Comparison of ENCODE assay signal across 8 mouse cellular contexts in the genomic region with DNA sequence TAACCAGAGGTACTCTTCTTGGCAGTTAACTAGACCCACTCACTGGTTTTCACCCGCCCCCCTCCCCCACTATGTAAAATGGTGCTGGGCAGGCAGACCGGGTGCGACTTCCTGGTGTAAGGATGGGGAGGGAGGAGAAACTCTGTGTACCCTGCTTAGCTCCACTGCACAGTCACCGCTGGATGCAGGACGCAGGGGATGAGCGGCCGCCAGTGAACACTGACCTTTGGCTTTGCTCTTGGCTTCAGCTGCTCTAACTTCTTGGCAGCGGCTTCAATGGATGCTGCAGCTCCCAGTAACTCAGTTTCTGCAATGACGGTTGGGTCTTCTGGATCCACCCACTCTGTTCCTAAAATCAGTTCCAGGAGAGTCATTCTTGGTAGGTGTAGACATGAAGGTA.
DNase-seq lines count a peak whose midpoint lies in the region; ATAC-seq and TF ChIP-seq lines count a peak whose summit lies in the region.

No protein-coding gene starts in this region.

- WGBS in liver, postnatal 0 days (ENCODE audit: insufficient replicate concordance): 71% methylated on average over 9 of the region's 9 CpGs
- 81% methylated on average over 9 of the region's 9 CpGs for WGBS in liver, embryonic 11.5 days
- 81% methylated on average over 9 of the region's 9 CpGs for WGBS in hindbrain, embryonic 14.5 days

- peaks cover 14% of the 10 kb centered on the region for H3K4me1 ChIP-seq in liver, postnatal 0 days (ENCODE audit: insufficient read depth)
- no peaks in the 10 kb centered on the region for H3K4me1 ChIP-seq in liver, embryonic 11.5 days (replicated peaks; ENCODE audit: control insufficient read depth, insufficient read depth, low read length)
- no peaks in the 10 kb centered on the region for H3K4me1 ChIP-seq in hindbrain, embryonic 14.5 days (replicated peaks; ENCODE audit: control insufficient read depth, insufficient read depth, low read length)

- peak; percentile 58; the same call in 1 of the 2 replicates for ATAC-seq in liver, postnatal 0 days
- ATAC-seq in liver, embryonic 11.5 days (replicated peaks; ENCODE audit: low FRiP score): no peak
- ATAC-seq in hindbrain, embryonic 14.5 days (ENCODE audit: low FRiP score): no peak

- no peaks in the 10 kb centered on the region for H3K27me3 ChIP-seq in liver, postnatal 0 days (ENCODE audit: insufficient read depth, low read length)
- H3K27me3 ChIP-seq in liver, embryonic 11.5 days (replicated peaks; ENCODE audit: control insufficient read depth, insufficient read depth, low read length): no peaks in the 10 kb centered on the region
- no peaks in the 10 kb centered on the region for H3K27me3 ChIP-seq in hindbrain, embryonic 14.5 days (ENCODE audit: control insufficient read depth, insufficient read depth, low read length)

- no peak for TF ChIP-seq EP300 in liver, postnatal 0 days (IDR thresholded peaks at IDR 0.05; ENCODE audit: low read depth)

- no peaks in the 10 kb centered on the region for H3K9me3 ChIP-seq in liver, postnatal 0 days (ENCODE audit: low read length)
- no peaks in the 10 kb centered on the region for H3K9me3 ChIP-seq in liver, embryonic 11.5 days (ENCODE audit: control insufficient read depth, low read length)
- H3K9me3 ChIP-seq in hindbrain, embryonic 14.5 days (ENCODE audit: control insufficient read depth, low read length): no peaks in the 10 kb centered on the region

- peak; percentile 52 for DNase-seq in liver, postnatal 0 days
- no peak for DNase-seq in liver, embryonic 11.5 days (ENCODE audit: low spot score)
- DNase-seq in heart, adult 8-10 months (ENCODE audit: low spot score): peak; percentile 57
- peak; percentile 85 to 87 for DNase-seq in kidney, postnatal 36 days
- peak; percentile 64 for DNase-seq in testis, postnatal 10 days (ENCODE audit: low spot score)
- no peak for DNase-seq in neural tube, embryonic 10.5 days (ENCODE audit: extremely low spot score, low spot score)
- DNase-seq in thymus, postnatal 14 days: no peak
- DNase-seq in hindbrain, embryonic 14.5 days (ENCODE audit: low spot score): no peak

- no peak overlapping the region for H3K9ac ChIP-seq in liver, postnatal 0 days (replicated peaks)
- H3K9ac ChIP-seq in liver, embryonic 11.5 days (ENCODE audit: low read depth, low read length): no peak overlapping the region
- H3K9ac ChIP-seq in hindbrain, embryonic 14.5 days: no peak overlapping the region

- no peaks in the 10 kb centered on the region for H3K36me3 ChIP-seq in liver, postnatal 0 days (replicated peaks; ENCODE audit: insufficient read depth, low read length)
- peaks cover 3% of the 10 kb centered on the region; the same call in 1 of the 2 replicates for H3K36me3 ChIP-seq in liver, embryonic 11.5 days (ENCODE audit: control insufficient read depth, insufficient read depth, low read length)
- H3K36me3 ChIP-seq in hindbrain, embryonic 14.5 days (replicated peaks; ENCODE audit: control insufficient read depth, insufficient read depth): peaks cover 11% of the 10 kb centered on the region

- no peak overlapping the region for H3K27ac ChIP-seq in liver, postnatal 0 days (ENCODE audit: low read depth)
- H3K27ac ChIP-seq in liver, embryonic 11.5 days (ENCODE audit: low read depth, low read length): no peak overlapping the region
- H3K27ac ChIP-seq in hindbrain, embryonic 14.5 days: no peak overlapping the region

- no peak for TF ChIP-seq CTCF in liver, postnatal 0 days (IDR thresholded peaks at IDR 0.05; ENCODE audit: low read depth)

- no peak overlapping the region for H3K4me2 ChIP-seq in liver, postnatal 0 days (ENCODE audit: low read depth, low read length)
- H3K4me2 ChIP-seq in liver, embryonic 11.5 days: no peak overlapping the region
- no peak overlapping the region for H3K4me2 ChIP-seq in hindbrain, embryonic 14.5 days (replicated peaks)

- no peak overlapping the region for H3K4me3 ChIP-seq in liver, postnatal 0 days (ENCODE audit: low read depth, low read length)
- no peak overlapping the region for H3K4me3 ChIP-seq in liver, embryonic 11.5 days (ENCODE audit: low read depth, low read length)
- no peak overlapping the region for H3K4me3 ChIP-seq in hindbrain, embryonic 14.5 days (replicated peaks; ENCODE audit: low read length)

Comparison
In these comparisons a context has a peak if more than half of its experiments do, and no peak if none do; other contexts are left out.
1. DNase-seq: peak in liver, postnatal 0 days (single experiment), heart, adult 8-10 months (single experiment), kidney, postnatal 36 days (2 of 2) and testis, postnatal 10 days (single experiment); none in liver, embryonic 11.5 days (single experiment), neural tube, embryonic 10.5 days (single experiment), thymus, postnatal 14 days (single experiment) and hindbrain, embryonic 14.5 days (single experiment).